Mouse (Mus musculus): ENCODE measurements around the gene Oasl2. TPM values are rescaled to one million over a fixed set of nuclear protein-coding genes. Genes with fewer than 3 reads are reported as not detected.
"Not testable (repeated sequence)": the region's sequence is repeated elsewhere in the genome, so short reads cannot be mapped to it uniquely, and the experiment has no call there.

Gene Oasl2
- polyA plus RNA-seq, 1 experiment from 2014 or later, result 3.5 TPM

- WGBS (ENCODE audit: insufficient replicate concordance), result 34% methylated on average over 13 of the region's 13 CpGs
- Histone ChIP-seq H3K9ac (no peak overlapping the region), H3K36me3 (replicated peaks) (no peaks in the 10 kb centered on the region), H3K27me3 (no peaks in the 10 kb centered on the region; the same call in 1 of the 2 replicates), H3K4me2 (no peak overlapping the region), H3K4me3 (replicated peaks) (no peak overlapping the region), H3K27ac (replicated peaks) (no peak overlapping the region), H3K4me1 (replicated peaks) (no peaks in the 10 kb centered on the region), H3K9me3 (replicated peaks) (no peaks in the 10 kb centered on the region)
- no peak for ATAC-seq (ENCODE audit: insufficient read depth)
These were observed 17.3 kb upstream of the Oasl2 start for GRCm38 (mm10) chr5:114879399-114879798.

GRCm38 (mm10) chr5:114882319-114882718 is 14.4 kb upstream of the Oasl2 start:
- ATAC-seq (ENCODE audit: insufficient read depth); H3K9ac ChIP-seq; H3K9me3 ChIP-seq (replicated peaks); H3K4me1 ChIP-seq (replicated peaks); H3K4me2 ChIP-seq; H3K4me3 ChIP-seq (replicated peaks); H3K36me3 ChIP-seq (replicated peaks); H3K27me3 ChIP-seq; H3K27ac ChIP-seq (replicated peaks): not testable (repeated sequence)
- 64% methylated on average over 7 of the region's 7 CpGs for WGBS (ENCODE audit: insufficient replicate concordance)

GRCm38 (mm10) chr5:114883022-114883421 is 13.7 kb upstream of the Oasl2 start:
- no peak for ATAC-seq (ENCODE audit: insufficient read depth)
- Histone ChIP-seq H3K27ac (replicated peaks) (no peak overlapping the region), H3K36me3 (replicated peaks) (no peaks in the 10 kb centered on the region), H3K4me3 (replicated peaks) (no peak overlapping the region), H3K4me2 (no peak overlapping the region), H3K4me1 (replicated peaks) (no peaks in the 10 kb centered on the region), H3K9ac (no peak overlapping the region), H3K9me3 (replicated peaks) (no peaks in the 10 kb centered on the region), H3K27me3 (no peaks in the 10 kb centered on the region; the same call in 1 of the 2 replicates)
- WGBS (ENCODE audit: insufficient replicate concordance), result 68% methylated on average over 11 of the region's 11 CpGs

GRCm38 (mm10) chr5:114886801-114887200 is 9.9 kb upstream of the Oasl2 start:
- no peaks in the 10 kb centered on the region for H3K36me3 ChIP-seq (replicated peaks)
- no peak overlapping the region for H3K9ac ChIP-seq
- no peak overlapping the region for H3K4me2 ChIP-seq
- H3K4me3 ChIP-seq (replicated peaks), result no peak overlapping the region
- no peaks in the 10 kb centered on the region for H3K27me3 ChIP-seq
- H3K9me3 ChIP-seq (replicated peaks), result no peaks in the 10 kb centered on the region
- 56% methylated on average over 6 of the region's 6 CpGs for WGBS (ENCODE audit: insufficient replicate concordance)
- ATAC-seq (ENCODE audit: insufficient read depth), result no peak
- no peaks in the 10 kb centered on the region for H3K4me1 ChIP-seq (replicated peaks)
- no peak overlapping the region for H3K27ac ChIP-seq (replicated peaks)

GRCm38 (mm10) chr5:114888995-114889394 is 7.7 kb upstream of the Oasl2 start:
- no peaks in the 10 kb centered on the region for H3K27me3 ChIP-seq
- no peak overlapping the region for H3K27ac ChIP-seq (replicated peaks)
- no peak overlapping the region for H3K4me2 ChIP-seq
- no peaks in the 10 kb centered on the region for H3K36me3 ChIP-seq (replicated peaks)
- WGBS (ENCODE audit: insufficient replicate concordance), result 76% methylated on average over 2 of the region's 2 CpGs
- H3K9ac ChIP-seq, result no peak overlapping the region
- no peak overlapping the region for H3K4me3 ChIP-seq (replicated peaks)
- ATAC-seq (ENCODE audit: insufficient read depth), result no peak
- H3K4me1 ChIP-seq (replicated peaks), result no peaks in the 10 kb centered on the region
- no peaks in the 10 kb centered on the region for H3K9me3 ChIP-seq (replicated peaks)

- Histone ChIP-seq H3K4me3 (replicated peaks) (no peak overlapping the region), H3K27ac (replicated peaks) (no peak overlapping the region), H3K4me1 (replicated peaks) (peaks cover 12% of the 10 kb centered on the region), H3K27me3 (peaks cover 7% of the 10 kb centered on the region; the same call in 1 of the 2 replicates), H3K4me2 (no peak overlapping the region), H3K36me3 (replicated peaks) (no peaks in the 10 kb centered on the region), H3K9me3 (replicated peaks) (no peaks in the 10 kb centered on the region), H3K9ac (no peak overlapping the region)
- 61% methylated on average over 4 of the region's 4 CpGs for WGBS (ENCODE audit: insufficient replicate concordance)
- ATAC-seq (ENCODE audit: insufficient read depth), result no peak
These were observed 1.2 kb upstream of the Oasl2 start for GRCm38 (mm10) chr5:114895542-114895941.

- Histone ChIP-seq H3K4me1 (replicated peaks) (peaks cover 12% of the 10 kb centered on the region), H3K36me3 (replicated peaks) (no peaks in the 10 kb centered on the region), H3K4me2 (peak overlapping the region; percentile 45), H3K9me3 (replicated peaks) (no peaks in the 10 kb centered on the region), H3K27ac (replicated peaks) (no peak overlapping the region), H3K9ac (no peak overlapping the region), H3K4me3 (replicated peaks) (peak overlapping the region; percentile 25), H3K27me3 (peaks cover 7% of the 10 kb centered on the region; the same call in 1 of the 2 replicates)
- ATAC-seq (ENCODE audit: insufficient read depth), result no peak
- 3% methylated on average over 7 of the region's 7 CpGs for WGBS (ENCODE audit: insufficient replicate concordance)
These were observed 648 bp downstream of the Oasl2 start for GRCm38 (mm10) chr5:114897374-114897793.

- Histone ChIP-seq H3K9ac (no peak overlapping the region), H3K4me3 (replicated peaks) (no peak overlapping the region), H3K27ac (replicated peaks) (no peak overlapping the region), H3K27me3 (peaks cover 7% of the 10 kb centered on the region; the same call in 1 of the 2 replicates), H3K4me1 (replicated peaks) (peaks cover 12% of the 10 kb centered on the region), H3K4me2 (no peak overlapping the region), H3K9me3 (replicated peaks) (no peaks in the 10 kb centered on the region), H3K36me3 (replicated peaks) (no peaks in the 10 kb centered on the region)
- no peak for ATAC-seq (ENCODE audit: insufficient read depth)
- WGBS (ENCODE audit: insufficient replicate concordance), result 48% methylated on average over 7 of the region's 7 CpGs
These were observed 2.1 kb downstream of the Oasl2 start for GRCm38 (mm10) chr5:114898857-114899256.

GRCm38 (mm10) chr5:114902413-114902812 is 5.7 kb downstream of the Oasl2 start:
- Histone ChIP-seq H3K4me3 (replicated peaks) (no peak overlapping the region), H3K4me1 (replicated peaks) (no peaks in the 10 kb centered on the region), H3K4me2 (no peak overlapping the region), H3K9me3 (replicated peaks) (no peaks in the 10 kb centered on the region), H3K27ac (replicated peaks) (no peak overlapping the region), H3K27me3 (peaks cover 7% of the 10 kb centered on the region; the same call in 1 of the 2 replicates), H3K9ac (no peak overlapping the region), H3K36me3 (replicated peaks) (no peaks in the 10 kb centered on the region)
- WGBS (ENCODE audit: insufficient replicate concordance), result 26% methylated on average over 1 of the region's 1 CpGs
- no peak for ATAC-seq (ENCODE audit: insufficient read depth)

GRCm38 (mm10) chr5:114908598-114909305 is 12.0 kb downstream of the Oasl2 start:
- 63% methylated on average over 13 of the region's 13 CpGs for WGBS (ENCODE audit: insufficient replicate concordance)
- no peak overlapping the region for H3K4me2 ChIP-seq

GRCm38 (mm10) chr5:114913686-114914085 is 16.9 kb downstream of the Oasl2 start:
- Histone ChIP-seq H3K9me3 (replicated peaks) (no peaks in the 10 kb centered on the region), H3K36me3 (replicated peaks) (no peaks in the 10 kb centered on the region), H3K4me3 (replicated peaks) (no peak overlapping the region), H3K27ac (replicated peaks) (no peak overlapping the region), H3K4me2 (no peak overlapping the region), H3K9ac (no peak overlapping the region), H3K4me1 (replicated peaks) (no peaks in the 10 kb centered on the region), H3K27me3 (no peaks in the 10 kb centered on the region)
- 44% methylated on average over 4 of the region's 4 CpGs for WGBS (ENCODE audit: insufficient replicate concordance)
- no peak for ATAC-seq (ENCODE audit: insufficient read depth)

More at GRCm38 (mm10) chr5:114908598-114909305, 12.0 kb downstream of the Oasl2 start:
- Histone ChIP-seq H3K9me3 (replicated peaks) (no peaks in the 10 kb centered on the region), H3K27ac (replicated peaks) (no peak overlapping the region), H3K36me3 (replicated peaks) (no peaks in the 10 kb centered on the region), H3K4me1 (replicated peaks) (no peaks in the 10 kb centered on the region), H3K4me3 (replicated peaks) (no peak overlapping the region), H3K27me3 (no peaks in the 10 kb centered on the region), H3K9ac (no peak overlapping the region)
- no peak for ATAC-seq (ENCODE audit: insufficient read depth)

GRCm38 (mm10) chr5:114914855-114915254 is 18.1 kb downstream of the Oasl2 start:
- Histone ChIP-seq H3K4me2 (no peak overlapping the region), H3K9me3 (replicated peaks) (no peaks in the 10 kb centered on the region), H3K36me3 (replicated peaks) (no peaks in the 10 kb centered on the region), H3K4me1 (replicated peaks) (no peaks in the 10 kb centered on the region), H3K4me3 (replicated peaks) (no peak overlapping the region), H3K27ac (replicated peaks) (no peak overlapping the region), H3K9ac (no peak overlapping the region), H3K27me3 (no peaks in the 10 kb centered on the region)
- WGBS (ENCODE audit: insufficient replicate concordance), result 52% methylated on average over 8 of the region's 8 CpGs
- no peak for ATAC-seq (ENCODE audit: insufficient read depth)
